In the genomic region with DNA sequence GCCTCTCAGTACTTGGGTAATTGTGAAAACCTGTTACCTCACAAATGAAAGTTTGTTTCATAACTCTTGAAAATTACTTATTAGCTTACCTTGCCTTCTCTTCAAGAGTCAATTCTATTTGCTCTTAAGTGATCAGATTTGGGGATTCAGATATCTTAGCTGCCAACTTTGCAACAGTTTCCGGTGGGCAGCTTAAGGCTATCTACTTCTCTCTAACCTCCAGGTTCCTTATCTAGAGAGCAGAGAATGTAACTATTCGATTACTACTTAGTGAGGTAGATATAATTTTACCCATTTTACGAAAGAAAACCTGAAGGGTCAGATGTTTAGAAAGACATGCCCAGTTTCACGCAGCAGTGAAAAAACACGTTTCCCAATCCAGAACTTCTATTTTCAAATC, we compare ENCODE assay signal across 9 mouse cellular contexts. TPM values are rescaled to one million over a fixed set of nuclear protein-coding genes. Genes with fewer than 3 reads are reported as not detected.
DNase-seq lines count a peak whose midpoint lies in the region; ATAC-seq and TF ChIP-seq lines count a peak whose summit lies in the region.
"Had no signal": no experiment of that assay in that cellular context is flagged by ENCODE, and none has a peak within 500 bp of the region (broad histone marks: within the 10 kb centered on the region; RNA-seq: fewer than 3 reads in every experiment).

No protein-coding gene starts in this region.

- no peak for ATAC-seq in heart, embryonic 13.5 days (ENCODE audit: extremely low read depth, insufficient number of reproducible peaks, low FRiP score, low TSS enrichment)
- no peak for ATAC-seq in forebrain, embryonic 16.5 days
- ATAC-seq in liver, postnatal 0 days, result no peak
- ATAC-seq in cerebellum, adult (ENCODE audit: insufficient number of reproducible peaks, low FRiP score, low TSS enrichment), result no peak

- H3K4me1 ChIP-seq in heart, embryonic 13.5 days, result peaks cover 34% of the 10 kb centered on the region
- H3K4me1 ChIP-seq in E14TG2a.4 (replicated peaks; ENCODE audit: low read depth, low read length), result peaks cover 28% of the 10 kb centered on the region
- peaks cover 23% of the 10 kb centered on the region for H3K4me1 ChIP-seq in forebrain, embryonic 16.5 days (replicated peaks; ENCODE audit: control insufficient read depth, insufficient read depth, low read length)
- peaks cover 14% of the 10 kb centered on the region for H3K4me1 ChIP-seq in liver, postnatal 0 days (ENCODE audit: insufficient read depth)

- peaks cover 13% of the 10 kb centered on the region for H3K36me3 ChIP-seq in heart, embryonic 13.5 days
- peaks cover 19% of the 10 kb centered on the region for H3K36me3 ChIP-seq in E14TG2a.4 (ENCODE audit: insufficient read depth, low read length)
- peaks cover 3% of the 10 kb centered on the region; the same call in 1 of the 2 replicates for H3K36me3 ChIP-seq in forebrain, embryonic 16.5 days (ENCODE audit: control insufficient read depth, insufficient read depth)
- peaks cover 10% of the 10 kb centered on the region for H3K36me3 ChIP-seq in liver, postnatal 0 days (replicated peaks; ENCODE audit: insufficient read depth, low read length)

- H3K4me2 ChIP-seq in heart, embryonic 13.5 days, result peak overlapping the region; percentile 82
- H3K4me2 ChIP-seq in forebrain, embryonic 16.5 days (ENCODE audit: low read length), result peak overlapping the region; percentile 80
- peak overlapping the region; percentile 98 for H3K4me2 ChIP-seq in liver, postnatal 0 days (ENCODE audit: low read depth, low read length)

- peak overlapping the region; percentile 92 for H3K4me3 ChIP-seq in heart, embryonic 13.5 days
- H3K4me3 ChIP-seq in E14TG2a.4 (replicated peaks; ENCODE audit: low read length), result peak overlapping the region; percentile 99
- H3K4me3 ChIP-seq in forebrain, embryonic 16.5 days (replicated peaks; ENCODE audit: low read length), result peak overlapping the region; percentile 56
- H3K4me3 ChIP-seq in liver, postnatal 0 days (ENCODE audit: low read depth, low read length), result peak overlapping the region; percentile 97

- intact Hi-C loops in heart, postnatal 10 days (cut with DNase I), result loop anchor here (2.0 kb wide), 1 partner anchor 132 kb away; no protein-coding TSS in a partner anchor

- WGBS in heart, embryonic 13.5 days, result 72% methylated on average over 5 of the region's 5 CpGs
- WGBS in forebrain, embryonic 16.5 days, result 97% methylated on average over 5 of the region's 5 CpGs
- 53% methylated on average over 5 of the region's 5 CpGs for WGBS in liver, postnatal 0 days (ENCODE audit: insufficient replicate concordance)

- H3K27ac ChIP-seq in heart, embryonic 13.5 days (replicated peaks), result peak overlapping the region; percentile 94
- H3K27ac ChIP-seq in forebrain, embryonic 16.5 days (ENCODE audit: low read length), result no peak overlapping the region
- H3K27ac ChIP-seq in liver, postnatal 0 days (ENCODE audit: low read depth), result peak overlapping the region; percentile 94

- H3K27me3 ChIP-seq in heart, embryonic 13.5 days (replicated peaks), result no peaks in the 10 kb centered on the region
- H3K27me3 ChIP-seq in E14TG2a.4 (ENCODE audit: insufficient read depth, low read length), result no peaks in the 10 kb centered on the region
- no peaks in the 10 kb centered on the region for H3K27me3 ChIP-seq in forebrain, embryonic 16.5 days (replicated peaks; ENCODE audit: control insufficient read depth, insufficient read depth, low read length)
- no peaks in the 10 kb centered on the region for H3K27me3 ChIP-seq in liver, postnatal 0 days (ENCODE audit: insufficient read depth, low read length)

- TF ChIP-seq CTCF in E14TG2a.4 (conservative IDR thresholded peaks at IDR 0.05; ENCODE audit: low read length), result no peak
- no peak for TF ChIP-seq CTCF in liver, postnatal 0 days (IDR thresholded peaks at IDR 0.05; ENCODE audit: low read depth)

- no peak for TF ChIP-seq EP300 in liver, postnatal 0 days (IDR thresholded peaks at IDR 0.05; ENCODE audit: low read depth)

- H3K9me3 ChIP-seq in heart, embryonic 13.5 days, result no peaks in the 10 kb centered on the region
- H3K9me3 ChIP-seq in E14TG2a.4 (ENCODE audit: low read length), result no peaks in the 10 kb centered on the region
- no peaks in the 10 kb centered on the region for H3K9me3 ChIP-seq in forebrain, embryonic 16.5 days (ENCODE audit: control insufficient read depth, low read length)
- H3K9me3 ChIP-seq in liver, postnatal 0 days (ENCODE audit: low read length), result no peaks in the 10 kb centered on the region

- no peak for DNase-seq in heart, postnatal 10 days
- no peak for DNase-seq in liver, postnatal 0 days
- DNase-seq in left cerebral cortex, adult 8-10 months (ENCODE audit: low spot score in 2 of 2), result no peak
- DNase-seq in thymus, postnatal 4 days, result no peak

- H3K9ac ChIP-seq in heart, embryonic 13.5 days, result peak overlapping the region; percentile 85; the same call in 1 of the 2 replicates
- no peak overlapping the region for H3K9ac ChIP-seq in forebrain, embryonic 16.5 days (replicated peaks; ENCODE audit: low read depth, low read length)
- H3K9ac ChIP-seq in liver, postnatal 0 days (replicated peaks), result no peak overlapping the region; the same call in 1 of the 2 replicates

RNA-seq across cellular contexts. Expression of a gene that starts 1.2 kb away (rescaled TPM):
- polyA plus RNA-seq in heart, embryonic 13.5 days (2015; fragmentation: Nextera tagmentation; extraction: Ambion mirVana), result 16.0 and 17.0 TPM in 2 replicates
- 10 to 100 TPM; 33.2 to 33.8 TPM for total RNA-seq in heart, postnatal 10 days (2021)
- 20.2 and 20.3 TPM in 2 replicates for polyA plus RNA-seq in forebrain, embryonic 16.5 days (2015; fragmentation: Nextera tagmentation; extraction: Ambion mirVana)
- 4.9 and 5.4 TPM in 2 replicates for polyA plus RNA-seq in liver, postnatal 0 days (2015; fragmentation: Nextera tagmentation; extraction: Ambion mirVana)
- total RNA-seq in left cerebral cortex, adult 8-10 months (2022), result 10 to 100 TPM; 19.4 to 22.9 (median 21.1) TPM

RNA-seq across cellular contexts. Expression of a gene that starts 24.7 kb away (rescaled TPM):
- polyA plus RNA-seq in heart, embryonic 13.5 days (2015; fragmentation: Nextera tagmentation; extraction: Ambion mirVana), result not detected in 2 replicates
- not detected for total RNA-seq in heart, postnatal 10 days (2021)
- polyA plus RNA-seq in forebrain, embryonic 16.5 days (2015; fragmentation: Nextera tagmentation; extraction: Ambion mirVana), result not detected in 2 replicates
- polyA plus RNA-seq in liver, postnatal 0 days (2015; fragmentation: Nextera tagmentation; extraction: Ambion mirVana), result not detected in 2 replicates
- not detected for total RNA-seq in left cerebral cortex, adult 8-10 months (2022)
- total RNA-seq: left cerebral cortex, postnatal 36 days had no signal

RNA-seq across cellular contexts. Expression of a gene that starts 36.1 kb away (rescaled TPM):
- polyA plus RNA-seq in heart, embryonic 13.5 days (2015; fragmentation: Nextera tagmentation; extraction: Ambion mirVana), result not detected in 2 replicates
- not detected for total RNA-seq in heart, postnatal 10 days (2021)
- polyA plus RNA-seq in forebrain, embryonic 16.5 days (2015; fragmentation: Nextera tagmentation; extraction: Ambion mirVana), result not detected in 2 replicates
- not detected in 2 replicates for polyA plus RNA-seq in liver, postnatal 0 days (2015; fragmentation: Nextera tagmentation; extraction: Ambion mirVana)
- total RNA-seq in left cerebral cortex, adult 8-10 months (2022), result under 1 TPM in 1 of 4 experiments, not detected in 3; 0.13 TPM
- total RNA-seq: left cerebral cortex, postnatal 36 days had no signal

RNA-seq across cellular contexts. Expression of a gene that starts 50.2 kb away (rescaled TPM):
- not detected in 2 replicates for polyA plus RNA-seq in heart, embryonic 13.5 days (2015; fragmentation: Nextera tagmentation; extraction: Ambion mirVana)
- total RNA-seq in heart, postnatal 10 days (2021), result not detected
- not detected in 2 replicates for polyA plus RNA-seq in forebrain, embryonic 16.5 days (2015; fragmentation: Nextera tagmentation; extraction: Ambion mirVana)
- polyA plus RNA-seq in liver, postnatal 0 days (2015; fragmentation: Nextera tagmentation; extraction: Ambion mirVana), result not detected in 2 replicates
- total RNA-seq in left cerebral cortex, adult 8-10 months (2022), result not detected
- total RNA-seq: left cerebral cortex, postnatal 36 days had no signal

RNA-seq across cellular contexts. Expression of a gene that starts 54.7 kb away (rescaled TPM):
- polyA plus RNA-seq in heart, embryonic 13.5 days (2015; fragmentation: Nextera tagmentation; extraction: Ambion mirVana), result 4.2 and 4.8 TPM in 2 replicates
- 10 to 100 TPM; 74.0 to 83.6 TPM for total RNA-seq in heart, postnatal 10 days (2021)
- 4.1 and 4.3 TPM in 2 replicates for polyA plus RNA-seq in forebrain, embryonic 16.5 days (2015; fragmentation: Nextera tagmentation; extraction: Ambion mirVana)
- 2.6 and 2.7 TPM in 2 replicates for polyA plus RNA-seq in liver, postnatal 0 days (2015; fragmentation: Nextera tagmentation; extraction: Ambion mirVana)
- 10 to 100 TPM; 56.8 to 62.7 (median 59.6) TPM for total RNA-seq in left cerebral cortex, adult 8-10 months (2022)
